Mouse (Mus musculus) ovary, postnatal 14 days (tissue): ENCODE results near the gene Epb41l4b.

Source experiments
- DNase-seq: peaks from one replicate; pipeline ENCODE4 v3.0.0; 2022; ENCODE audit warnings: low spot score

Gene Epb41l4b

DNA sequence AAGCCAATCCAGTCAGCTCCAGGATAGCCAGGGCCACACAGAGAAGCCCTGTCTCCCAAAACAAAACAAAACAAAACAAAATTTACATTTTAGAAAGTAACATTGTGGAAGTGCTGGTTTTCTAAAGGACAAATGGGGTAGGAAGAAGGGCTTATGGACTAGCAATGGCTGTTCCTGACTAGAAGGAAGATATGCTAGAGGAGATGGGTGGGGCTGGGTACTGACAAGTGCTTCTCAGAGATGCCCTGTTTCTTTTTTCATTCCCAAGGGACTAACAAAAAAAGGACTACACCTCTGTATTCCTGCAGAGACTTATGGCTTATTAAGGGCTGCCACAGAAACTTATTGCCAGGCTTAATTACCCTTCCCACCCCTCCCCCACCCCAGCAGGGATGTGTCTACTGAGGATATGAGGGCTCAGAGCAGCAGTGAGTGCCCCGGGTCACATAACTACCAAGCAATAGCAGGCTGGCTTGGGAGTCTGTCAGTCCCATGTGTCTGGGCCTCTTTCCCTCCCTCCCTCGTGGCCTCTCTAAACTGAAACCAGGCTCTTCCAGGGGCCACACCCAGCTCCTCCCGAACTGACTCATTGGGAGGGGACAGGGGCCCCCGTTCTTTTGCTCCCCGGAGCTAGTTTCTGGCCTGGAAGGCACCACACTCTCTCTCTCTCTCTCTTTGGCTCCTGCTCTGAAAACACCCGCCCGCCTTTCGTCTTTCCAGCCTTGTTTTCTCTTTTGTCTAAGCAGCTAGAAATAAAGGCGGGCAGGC, 10.0 kb upstream of the Epb41l4b start:
- DNase-seq: no peak

DNA sequence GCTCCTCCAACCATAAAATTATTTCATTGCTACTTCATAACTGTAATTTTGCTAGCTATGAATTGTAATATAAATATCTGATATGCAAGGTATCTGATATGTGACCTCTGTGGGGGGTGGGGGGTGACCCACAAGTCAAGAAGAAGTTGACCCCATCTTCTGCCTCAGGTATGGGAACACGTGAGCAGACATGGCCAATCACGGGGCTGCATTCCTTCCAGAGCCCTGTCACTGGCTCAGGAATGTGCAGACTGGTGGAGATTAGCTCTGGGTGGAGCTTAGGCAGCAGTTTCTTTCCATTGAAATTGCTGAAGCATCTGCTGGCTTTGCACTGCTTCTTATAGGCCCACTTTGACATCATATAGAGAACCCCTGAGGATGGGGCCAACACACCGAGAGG, 4.9 kb upstream of the Epb41l4b start:
- DNase-seq: no peak

DNA sequence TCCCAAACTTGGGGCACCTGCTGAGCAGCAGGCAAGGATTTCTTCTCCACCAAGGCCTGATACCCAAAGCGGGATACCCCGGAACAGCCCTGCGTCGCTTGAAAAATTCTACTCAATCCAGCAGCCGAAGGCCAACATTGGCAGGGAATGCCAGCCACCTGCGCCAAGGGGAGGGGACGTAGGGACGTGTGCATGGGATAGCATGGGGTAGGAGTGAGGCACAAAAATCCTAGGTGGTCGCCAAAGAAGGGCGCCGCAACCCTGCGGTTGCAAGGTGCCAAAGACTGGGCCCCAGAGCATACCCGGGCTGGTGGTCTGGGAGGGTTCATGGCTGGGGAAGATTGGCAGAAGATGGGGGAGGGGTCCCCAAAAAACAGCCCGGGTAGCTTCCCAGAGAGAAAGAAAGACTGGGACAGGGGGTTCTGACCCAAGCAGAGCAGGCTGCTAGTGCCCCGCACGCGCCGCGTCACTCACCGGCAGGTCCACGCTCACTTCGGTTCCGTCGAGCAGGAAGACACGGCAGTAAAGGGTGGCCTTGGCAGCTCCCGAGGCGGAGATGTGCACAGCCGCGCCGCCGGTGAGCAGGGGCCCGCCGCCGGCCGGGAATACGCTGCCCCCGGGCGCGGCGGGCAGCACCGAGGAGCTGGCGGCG, 737 bp downstream of the Epb41l4b start:
- DNase-seq: no peak

DNA sequence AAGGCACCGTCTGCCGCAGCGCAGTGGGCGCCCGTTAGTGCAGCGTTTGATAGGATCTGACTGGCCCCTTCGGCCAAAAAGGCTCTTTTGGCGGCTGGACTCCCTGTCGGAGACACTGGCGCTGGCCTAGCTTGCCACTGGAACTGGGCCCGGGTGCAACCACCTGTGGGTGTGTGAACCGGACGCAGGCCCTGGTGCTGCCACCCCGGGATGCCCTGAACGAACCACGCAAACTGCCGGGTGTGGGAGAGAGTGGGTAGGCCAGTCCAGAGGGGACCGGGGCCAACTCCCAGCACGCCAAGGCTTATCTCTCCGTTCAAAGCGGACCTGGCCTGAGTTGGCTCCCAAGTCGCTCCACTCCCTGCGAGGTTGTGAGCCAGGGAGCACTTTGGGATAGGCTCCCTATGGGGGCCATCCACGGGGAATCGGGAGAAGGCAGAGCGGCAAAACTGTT, 1.3 kb downstream of the Epb41l4b start:
- DNase-seq: no peak

DNA sequence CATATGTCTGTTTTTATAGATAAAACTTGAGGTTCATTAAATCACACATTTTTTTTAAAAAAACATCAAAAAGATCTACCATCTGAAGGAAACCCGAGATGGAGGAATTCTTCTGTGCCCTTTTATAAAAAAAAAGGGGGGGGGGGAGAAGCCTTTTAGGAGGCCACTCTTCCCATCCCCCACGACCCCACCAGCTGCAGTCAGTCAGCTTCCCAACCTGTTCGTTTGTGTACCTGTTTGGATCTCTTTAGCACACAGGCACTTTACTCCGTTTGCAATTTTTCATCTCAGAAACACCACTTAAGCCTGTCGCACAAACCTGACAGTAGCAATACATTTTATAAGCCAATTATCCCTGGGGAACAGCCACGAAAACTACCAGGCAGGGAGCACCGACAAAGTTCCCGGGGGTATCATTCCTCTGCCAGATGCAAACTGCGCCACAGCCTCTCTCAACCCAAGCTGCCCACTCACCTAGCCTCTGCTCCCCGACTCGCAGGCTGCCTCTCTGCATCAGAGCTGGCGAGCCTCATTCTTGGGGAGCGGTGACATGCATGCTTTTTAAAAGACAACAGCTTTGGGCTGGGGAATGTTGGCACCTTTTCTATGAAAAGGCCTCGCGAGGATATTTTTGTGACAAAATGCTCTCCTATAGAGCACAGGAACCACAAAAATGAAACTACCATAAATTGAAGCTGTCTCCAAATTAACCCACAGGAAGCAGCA, 2.1 kb downstream of the Epb41l4b start:
- no peak for DNase-seq

DNA sequence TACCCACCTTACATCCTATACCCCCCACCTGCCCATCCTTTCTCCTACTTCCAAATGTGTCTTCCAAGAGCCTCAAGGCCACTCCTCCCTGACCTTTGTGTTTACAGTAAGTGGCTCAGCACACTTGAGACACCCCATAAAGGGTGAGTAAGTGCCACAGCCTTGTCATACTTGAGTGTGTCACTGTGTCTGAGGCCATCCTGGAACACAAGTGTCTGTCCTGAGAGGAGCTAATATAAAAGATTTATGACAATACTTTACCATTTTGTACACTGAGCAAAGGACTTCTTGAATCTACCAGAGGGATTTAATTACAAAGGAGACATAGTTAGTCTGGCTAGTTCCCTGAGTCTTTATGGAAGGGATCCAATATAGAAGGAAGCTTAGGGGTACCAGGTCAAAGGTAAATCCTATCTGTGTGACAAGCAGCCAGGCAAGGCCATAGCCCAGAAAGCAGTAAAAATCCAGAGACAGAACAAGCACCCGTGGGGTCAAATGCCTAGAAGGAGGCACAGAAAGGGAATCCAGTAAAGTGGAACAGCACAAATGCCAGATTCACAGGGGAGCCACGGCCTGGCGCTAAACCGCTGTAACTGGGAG, 2.9 kb downstream of the Epb41l4b start:
- no peak for DNase-seq

DNA sequence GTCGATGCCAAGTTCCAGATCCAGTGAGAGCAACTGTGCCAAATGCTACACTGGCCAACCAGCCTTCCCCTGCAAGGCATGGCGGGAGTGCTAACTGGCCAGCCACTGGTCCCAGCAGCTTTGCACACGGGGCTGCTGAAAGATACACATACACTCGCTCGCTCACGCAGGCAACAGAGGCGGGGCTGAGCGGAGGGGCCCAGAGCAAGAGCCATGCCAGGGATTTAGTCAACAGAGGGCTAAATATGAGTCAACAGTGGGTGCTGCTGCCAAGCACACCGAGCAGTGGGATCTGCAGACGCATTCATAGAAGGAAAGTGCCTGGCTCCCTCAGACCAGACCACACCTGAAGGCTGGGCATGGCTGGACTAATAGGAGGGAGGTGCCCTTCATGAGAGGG, 3.8 kb downstream of the Epb41l4b start:
- peak; percentile 15 for DNase-seq

DNA sequence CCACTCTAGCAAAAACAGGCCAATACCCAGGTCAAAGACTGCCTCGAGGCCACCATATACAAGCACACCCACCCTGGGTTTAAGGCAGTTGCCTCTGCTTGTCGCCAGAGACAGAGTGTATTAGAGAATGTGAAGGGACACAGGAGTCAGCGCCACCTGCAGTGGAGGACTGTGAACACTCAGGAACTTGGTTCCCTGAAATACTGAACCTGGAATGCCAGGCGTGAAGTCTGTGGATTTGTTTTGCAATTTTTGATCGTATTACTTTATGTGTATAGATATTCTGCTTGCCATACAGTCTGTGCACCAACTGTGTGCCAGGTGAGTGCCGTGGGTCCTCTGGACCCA, 5.2 kb downstream of the Epb41l4b start:
- no peak for DNase-seq

DNA sequence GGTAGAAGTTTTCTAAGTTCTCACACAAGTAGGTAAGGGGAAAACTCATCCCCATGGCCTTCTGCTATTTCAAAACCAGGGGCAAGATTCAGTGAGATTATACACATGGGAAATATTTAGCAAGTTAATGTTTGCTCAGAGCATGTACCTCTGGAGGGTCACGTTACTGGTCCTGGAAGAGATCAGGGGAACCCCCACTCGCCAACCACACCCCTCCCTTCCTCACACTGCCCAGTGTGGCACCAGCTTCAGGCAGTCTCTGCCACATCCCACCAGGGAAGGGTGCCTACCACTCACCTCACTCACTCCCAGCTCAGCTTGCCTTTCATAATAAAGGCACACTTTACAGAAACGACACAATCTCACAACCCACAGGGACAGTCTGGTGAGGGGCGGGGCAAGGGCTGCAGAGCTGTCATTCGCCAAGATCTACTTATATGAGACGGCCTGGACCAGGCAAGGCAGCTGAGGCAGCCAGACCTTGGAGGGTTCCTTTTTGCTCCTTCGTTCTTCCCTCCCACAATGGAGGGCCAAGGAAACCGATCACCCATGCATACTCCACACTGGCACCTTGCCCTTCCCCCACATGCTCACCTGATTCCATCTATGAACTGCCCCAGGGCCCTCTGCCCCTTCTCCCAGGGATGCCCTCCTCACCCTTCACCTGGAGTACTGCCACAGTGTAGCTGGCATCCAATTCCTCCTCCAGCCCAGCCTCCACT, 5.7 kb downstream of the Epb41l4b start:
- no peak for DNase-seq

DNA sequence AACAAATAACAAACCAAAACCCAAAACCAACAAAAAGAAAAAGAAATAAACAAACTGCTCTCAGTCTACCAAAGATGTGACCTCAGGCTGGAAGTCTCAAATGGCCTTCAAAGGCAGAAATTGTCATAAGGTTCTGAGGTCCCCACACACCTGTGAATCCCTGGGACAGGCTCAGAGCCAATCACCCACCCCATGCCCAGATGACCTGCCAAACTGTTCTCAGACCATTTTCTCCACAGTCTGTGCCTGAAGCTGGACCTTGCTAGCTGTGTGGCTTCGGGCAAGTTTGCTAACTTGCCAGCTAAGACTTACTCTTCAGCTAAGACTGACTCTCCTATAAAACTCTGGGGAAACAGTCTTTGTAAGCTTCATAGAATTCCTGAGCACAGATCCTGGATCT, 7.8 kb downstream of the Epb41l4b start:
- no peak for DNase-seq

DNA sequence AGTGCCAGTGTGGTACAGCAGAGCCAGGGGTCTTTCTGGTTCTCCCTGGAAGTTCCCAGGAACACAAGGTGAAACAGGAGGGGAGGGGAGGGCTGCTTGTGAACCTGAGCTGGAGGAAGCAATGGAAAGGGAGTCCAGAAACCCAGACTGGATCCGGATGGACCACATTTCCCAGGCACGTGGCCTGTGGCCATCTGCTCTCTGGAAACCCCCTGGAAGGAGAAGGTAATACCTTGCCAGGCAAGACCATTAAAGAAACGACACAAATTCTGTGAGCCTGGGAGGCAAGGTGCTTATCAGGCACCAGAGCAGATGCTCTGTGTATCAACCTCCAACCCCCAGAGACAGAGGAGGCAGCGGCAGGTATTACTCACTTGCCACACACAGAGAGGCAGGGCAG, 8.7 kb downstream of the Epb41l4b start:
- no peak for DNase-seq

DNA sequence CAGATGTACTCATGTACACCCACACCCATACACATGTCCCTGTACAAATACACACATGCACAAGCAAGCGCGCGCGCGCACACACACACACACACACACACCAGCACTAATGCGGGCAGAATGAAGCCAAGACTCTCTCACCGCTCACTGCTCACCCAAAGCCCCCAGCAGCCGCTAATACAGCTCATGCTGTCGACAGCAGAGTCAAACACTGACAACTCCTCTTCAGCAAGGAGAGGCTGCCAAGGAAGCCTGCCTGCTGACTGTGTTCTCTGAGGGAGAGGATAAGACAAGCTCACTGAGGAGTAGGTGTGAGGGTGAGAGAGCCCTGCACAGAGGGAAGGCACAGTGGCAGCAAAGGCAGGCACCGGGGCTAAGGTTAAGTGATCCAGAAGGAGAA, 11.4 kb downstream of the Epb41l4b start:
- DNase-seq: no peak

DNA sequence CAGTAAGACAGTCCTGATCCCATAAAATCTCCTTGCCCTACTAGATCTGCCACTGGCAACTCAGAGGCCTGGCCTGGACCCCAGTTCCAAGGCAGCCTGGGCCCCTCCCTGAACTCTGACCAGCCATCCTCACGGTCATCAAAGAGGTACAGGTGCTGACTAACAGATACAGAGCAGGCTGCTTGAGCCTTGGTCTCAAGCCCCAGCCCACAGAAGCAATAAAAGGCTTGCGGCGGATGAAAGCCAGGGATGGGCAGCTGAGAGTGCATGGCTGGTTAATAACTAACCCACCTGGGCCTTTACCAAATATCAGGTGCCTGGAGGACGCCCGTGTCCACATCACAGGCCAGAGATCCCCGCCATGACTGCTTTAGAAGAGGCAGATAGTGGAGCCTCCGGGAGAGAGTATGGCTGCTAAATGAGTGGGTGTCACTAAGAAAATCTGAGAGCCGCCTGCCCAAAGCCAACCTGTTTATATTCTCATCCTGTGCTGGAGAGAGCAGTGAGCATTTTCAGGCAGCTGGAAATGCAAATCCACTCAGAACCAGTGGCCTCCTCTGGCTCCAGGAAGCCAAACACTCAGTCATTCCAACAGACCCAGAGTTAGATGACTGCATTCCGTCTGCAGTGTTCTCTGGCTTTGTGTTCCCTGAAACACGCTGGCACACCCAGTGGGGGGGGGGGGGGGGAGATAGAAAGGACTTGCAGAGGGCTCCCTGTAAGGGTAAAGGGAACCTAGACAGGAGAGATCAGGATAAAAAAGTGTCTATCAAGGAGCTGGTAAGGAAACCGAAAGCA, 13.3 kb downstream of the Epb41l4b start:
- DNase-seq: no peak

DNA sequence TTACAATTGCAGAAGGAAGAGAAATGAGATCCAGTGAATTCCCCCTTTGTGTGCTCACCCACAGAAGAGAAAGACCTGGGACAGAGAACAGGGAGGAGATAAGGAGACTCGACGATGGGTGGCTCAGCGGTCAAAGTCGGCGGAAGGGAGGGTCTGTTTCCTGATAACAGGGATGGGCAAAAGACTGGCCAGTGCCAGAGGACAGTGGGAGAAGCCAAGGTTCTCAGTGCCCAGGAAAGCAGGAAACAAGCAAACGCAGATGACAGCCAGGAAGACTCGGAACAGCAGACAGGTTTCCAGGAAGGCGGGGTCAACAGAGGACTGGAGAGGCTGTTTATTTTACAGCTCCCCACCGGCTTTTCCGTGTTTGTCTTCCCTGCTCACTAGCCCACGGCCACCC, 20.2 kb downstream of the Epb41l4b start:
- DNase-seq: no peak

DNA sequence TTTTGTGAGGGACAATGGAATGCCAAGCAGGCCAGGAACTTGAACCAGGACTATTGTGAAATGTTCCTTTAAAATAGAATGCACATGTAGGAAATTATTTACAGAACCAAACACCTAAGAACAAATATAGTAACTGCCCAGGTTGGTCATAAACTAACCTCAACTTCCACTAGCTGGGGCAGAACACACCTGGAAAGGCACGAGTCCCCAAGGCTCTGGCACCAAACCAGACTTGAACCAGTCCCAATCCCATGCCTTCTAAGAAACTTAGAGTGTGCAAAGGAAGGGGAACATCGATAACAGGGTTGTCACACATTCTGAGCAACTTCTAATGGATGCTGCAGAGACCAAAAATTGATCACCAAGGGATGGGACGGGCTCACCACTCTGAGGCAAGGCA, 21.1 kb downstream of the Epb41l4b start:
- DNase-seq: no peak

DNA sequence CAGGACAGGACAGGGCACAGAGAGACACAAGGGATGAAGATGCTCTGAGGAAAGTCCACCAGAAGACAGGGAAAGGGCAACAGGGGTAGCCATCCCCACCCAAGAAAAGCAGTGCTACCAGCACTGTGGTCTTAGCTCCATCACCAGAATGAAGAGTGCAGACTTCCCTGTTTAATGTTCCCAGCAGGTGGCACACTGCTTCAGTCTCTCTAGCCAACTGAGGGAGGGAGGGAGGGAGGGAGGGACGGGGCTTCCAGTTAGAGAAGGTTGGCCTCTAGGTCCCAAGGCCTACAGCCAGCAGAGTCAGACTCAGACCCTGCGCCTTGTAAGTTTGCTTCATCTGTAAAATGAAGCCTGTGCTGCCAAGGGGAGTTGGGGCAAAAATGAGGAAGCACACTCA, 22.7 kb downstream of the Epb41l4b start:
- DNase-seq: no peak

DNA sequence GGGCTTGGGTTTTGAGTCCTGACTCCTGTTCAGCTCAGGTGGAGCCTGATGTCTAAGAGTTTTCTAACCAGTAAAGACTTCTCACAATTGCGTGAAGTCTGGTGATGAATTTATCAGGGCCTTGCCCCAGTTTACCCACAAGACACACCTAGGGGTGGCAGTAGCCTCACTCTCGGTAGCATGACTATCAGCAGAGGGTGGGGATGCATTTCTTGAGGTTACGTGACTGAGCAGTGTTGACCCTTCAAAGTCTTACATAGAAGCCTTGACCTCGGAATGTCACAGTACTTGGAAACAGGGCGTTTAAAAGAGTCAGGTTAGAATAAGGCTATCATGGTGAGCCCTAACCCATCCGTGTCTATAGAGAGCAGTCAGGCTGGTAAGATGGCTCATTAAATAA, 23.3 kb downstream of the Epb41l4b start:
- no peak for DNase-seq

DNA sequence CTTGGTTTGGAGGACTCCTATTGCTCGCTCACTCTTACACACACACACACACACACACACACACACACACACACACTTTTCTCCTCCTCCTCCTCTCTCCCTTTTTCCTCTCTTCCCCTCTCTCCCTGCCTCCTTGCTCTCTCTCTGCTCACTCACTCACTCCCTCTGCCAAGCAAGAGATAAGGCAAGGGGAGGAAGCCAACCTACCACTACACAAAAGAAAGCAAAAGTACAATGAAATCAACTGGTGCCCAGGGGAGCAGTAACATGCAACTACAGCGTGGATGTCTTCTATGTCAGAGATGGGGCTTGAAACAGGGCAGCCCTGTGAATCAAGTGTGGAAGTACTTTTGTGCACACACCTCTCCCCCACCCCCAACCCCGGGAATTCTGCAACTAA, 24.4 kb downstream of the Epb41l4b start:
- DNase-seq: no peak

DNA sequence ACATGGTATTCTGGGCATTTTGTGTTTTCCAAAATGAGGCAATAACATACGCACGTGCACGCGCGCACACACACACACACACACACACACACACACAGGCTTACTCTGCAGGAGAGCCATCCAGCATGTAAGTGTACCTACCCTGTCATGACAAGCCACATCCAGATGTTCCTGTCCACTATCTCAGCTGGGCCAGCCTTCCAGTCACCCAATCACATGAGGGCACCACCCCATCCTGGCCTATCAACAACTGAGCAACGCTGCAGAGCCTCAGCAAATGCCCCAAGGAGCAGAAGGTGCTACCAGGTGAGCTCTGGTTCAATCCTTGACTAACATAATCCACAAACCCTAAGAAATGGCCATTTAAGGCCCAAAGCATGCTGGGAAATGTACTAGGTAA, 27.0 kb downstream of the Epb41l4b start:
- DNase-seq: no peak

DNA sequence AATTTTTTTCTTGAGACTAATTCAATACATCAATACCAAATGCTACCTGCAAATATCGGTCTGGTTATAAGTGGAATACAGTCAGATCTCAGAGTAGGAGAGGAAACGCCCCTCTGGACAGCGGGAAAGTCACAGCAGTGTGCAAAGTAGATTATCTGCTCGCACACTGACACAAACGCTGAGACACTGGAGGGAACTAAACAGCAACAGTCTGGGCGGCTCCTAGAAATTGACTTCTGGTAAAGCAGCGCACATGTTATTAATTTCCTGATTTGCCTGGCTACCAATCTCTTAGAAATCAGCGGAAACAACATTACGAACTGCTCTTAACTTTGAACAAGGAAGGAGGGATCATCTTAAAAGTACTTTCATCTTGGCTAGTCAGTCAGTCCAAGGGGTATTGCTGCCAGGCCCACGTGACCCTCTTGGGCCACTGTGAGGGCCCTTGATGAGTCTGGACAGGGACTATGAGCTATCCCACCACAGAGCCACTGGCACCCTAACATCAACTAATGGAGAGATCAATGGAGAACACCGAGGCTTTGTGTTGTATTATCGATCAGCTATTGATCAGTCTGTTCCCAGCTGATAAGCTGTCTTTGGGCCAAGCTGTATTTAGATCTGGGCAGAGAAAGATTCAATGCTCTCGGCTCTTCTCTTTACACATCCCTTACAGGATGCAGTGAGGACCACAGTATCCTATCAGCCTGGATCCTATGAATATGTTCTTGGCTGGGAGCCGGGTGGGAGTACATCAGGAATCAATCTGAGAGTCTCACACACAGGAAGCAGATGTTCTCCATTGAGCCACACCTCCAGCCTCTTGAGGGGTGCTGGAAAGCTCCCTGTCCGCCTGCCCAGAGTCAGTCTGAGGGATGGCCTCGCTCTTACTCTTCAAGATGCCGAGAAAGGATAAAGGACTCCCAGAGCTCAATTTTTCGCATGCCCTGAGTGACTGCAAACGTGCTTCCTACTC, 28.3 kb downstream of the Epb41l4b start:
- DNase-seq: no peak
